Mouse (Mus musculus): ENCODE results near the gene Myo16. TPM values are rescaled to one million over a fixed set of nuclear protein-coding genes. Genes with fewer than 3 reads are reported as not detected.

The Myo16 gene
- polyA plus RNA-seq, 1 experiment = 0.02 TPM

- H3K79me3 ChIP-seq (ENCODE audit: low read depth) = no peaks in the 10 kb centered on the region
These were observed 210.1 kb downstream of the Myo16 start for GRCm38 (mm10) chr8:10363654-10364406.

GRCm38 (mm10) chr8:10366141-10366540, 212.4 kb downstream of the Myo16 start:
- Histone ChIP-seq H3K4me3 (ENCODE audit: insufficient read depth, poor library complexity, severe bottlenecking) (no peak overlapping the region), H3K79me3 (ENCODE audit: low read depth) (no peaks in the 10 kb centered on the region)

More at GRCm38 (mm10) chr8:10363654-10364406, 210.1 kb downstream of the Myo16 start:
- H3K27me3 ChIP-seq (ENCODE audit: control insufficient read depth, insufficient read depth, insufficient read length) = peaks cover 5% of the 10 kb centered on the region
- no peaks in the 10 kb centered on the region for H3K36me3 ChIP-seq (ENCODE audit: control insufficient read depth, insufficient read depth)
- no peak overlapping the region for H3K4me3 ChIP-seq (ENCODE audit: insufficient read depth, poor library complexity, severe bottlenecking)
- TF ChIP-seq MYOD1 (IDR thresholded peaks at IDR 0.05; ENCODE audit: control insufficient read depth, insufficient read length, low read depth) = no peak
- TF ChIP-seq FOSL1 (IDR thresholded peaks at IDR 0.05; ENCODE audit: insufficient read depth, low read length, poor library complexity, severe bottlenecking) = no peak
- TF ChIP-seq CTCF (IDR thresholded peaks at IDR 0.05; ENCODE audit: control insufficient read depth, insufficient read depth, insufficient read length) = no peak
- no peak for TF ChIP-seq MAX (IDR thresholded peaks at IDR 0.05)
- no peak for TF ChIP-seq CEBPB (IDR thresholded peaks at IDR 0.05; ENCODE audit: low read depth)
- no peak for TF ChIP-seq USF1 (IDR thresholded peaks at IDR 0.05; ENCODE audit: low read depth)
- no peak for TF ChIP-seq MYOG (IDR thresholded peaks at IDR 0.05; ENCODE audit: control insufficient read depth, extremely low read depth, insufficient read length)
- H3ac ChIP-seq (ENCODE audit: control insufficient read depth, insufficient read length, low read depth) = no peak overlapping the region
- H3K79me2 ChIP-seq (ENCODE audit: control insufficient read depth, insufficient read depth) = no peaks in the 10 kb centered on the region

GRCm38 (mm10) chr8:10372571-10372970, 218.9 kb downstream of the Myo16 start:
- H3K4me3 ChIP-seq (ENCODE audit: insufficient read depth, poor library complexity, severe bottlenecking) = no peak overlapping the region
- H3K79me3 ChIP-seq (ENCODE audit: low read depth) = no peaks in the 10 kb centered on the region
- no peaks in the 10 kb centered on the region for H3K79me2 ChIP-seq (ENCODE audit: control insufficient read depth, insufficient read depth)
- no peaks in the 10 kb centered on the region for H3K36me3 ChIP-seq (ENCODE audit: control insufficient read depth, insufficient read depth)
- no peak for TF ChIP-seq CEBPB (IDR thresholded peaks at IDR 0.05; ENCODE audit: low read depth)
- TF ChIP-seq MYOG (IDR thresholded peaks at IDR 0.05; ENCODE audit: control insufficient read depth, extremely low read depth, insufficient read length) = no peak
- H3ac ChIP-seq (ENCODE audit: control insufficient read depth, insufficient read length, low read depth) = no peak overlapping the region
- peaks cover 16% of the 10 kb centered on the region for H3K27me3 ChIP-seq (ENCODE audit: control insufficient read depth, insufficient read depth, insufficient read length)

More at GRCm38 (mm10) chr8:10366141-10366540, 212.4 kb downstream of the Myo16 start:
- Histone ChIP-seq H3ac (ENCODE audit: control insufficient read depth, insufficient read length, low read depth) (no peak overlapping the region), H3K27me3 (ENCODE audit: control insufficient read depth, insufficient read depth, insufficient read length) (peaks cover 18% of the 10 kb centered on the region), H3K79me2 (ENCODE audit: control insufficient read depth, insufficient read depth) (no peaks in the 10 kb centered on the region), H3K36me3 (ENCODE audit: control insufficient read depth, insufficient read depth) (no peaks in the 10 kb centered on the region)
- no peak for TF ChIP-seq USF1 (IDR thresholded peaks at IDR 0.05; ENCODE audit: low read depth)
- no peak for TF ChIP-seq MYOG (IDR thresholded peaks at IDR 0.05; ENCODE audit: control insufficient read depth, extremely low read depth, insufficient read length)
- TF ChIP-seq FOSL1 (IDR thresholded peaks at IDR 0.05; ENCODE audit: insufficient read depth, low read length, poor library complexity, severe bottlenecking) = no peak
- TF ChIP-seq MAX (IDR thresholded peaks at IDR 0.05) = no peak
- no peak for TF ChIP-seq CEBPB (IDR thresholded peaks at IDR 0.05; ENCODE audit: low read depth)
- TF ChIP-seq MYOD1 (IDR thresholded peaks at IDR 0.05; ENCODE audit: control insufficient read depth, insufficient read length, low read depth) = no peak
- TF ChIP-seq CTCF (IDR thresholded peaks at IDR 0.05; ENCODE audit: control insufficient read depth, insufficient read depth, insufficient read length) = no peak

GRCm38 (mm10) chr8:10387143-10387542, 233.4 kb downstream of the Myo16 start:
- peaks cover 8% of the 10 kb centered on the region for H3K27me3 ChIP-seq (ENCODE audit: control insufficient read depth, insufficient read depth, insufficient read length)

GRCm38 (mm10) chr8:10391096-10391683, 237.5 kb downstream of the Myo16 start:
- peaks cover 21% of the 10 kb centered on the region for H3K27me3 ChIP-seq (ENCODE audit: control insufficient read depth, insufficient read depth, insufficient read length)
- no peak overlapping the region for H3ac ChIP-seq (ENCODE audit: control insufficient read depth, insufficient read length, low read depth)
- no peak overlapping the region for H3K4me3 ChIP-seq (ENCODE audit: insufficient read depth, poor library complexity, severe bottlenecking)
- no peaks in the 10 kb centered on the region for H3K79me2 ChIP-seq (ENCODE audit: control insufficient read depth, insufficient read depth)
- no peak for TF ChIP-seq USF1 (IDR thresholded peaks at IDR 0.05; ENCODE audit: low read depth)
- TF ChIP-seq CEBPB (IDR thresholded peaks at IDR 0.05; ENCODE audit: low read depth) = no peak
- no peak for TF ChIP-seq MAX (IDR thresholded peaks at IDR 0.05)
- no peak for TF ChIP-seq MYOD1 (IDR thresholded peaks at IDR 0.05; ENCODE audit: control insufficient read depth, insufficient read length, low read depth)
- TF ChIP-seq FOSL1 (IDR thresholded peaks at IDR 0.05; ENCODE audit: insufficient read depth, low read length, poor library complexity, severe bottlenecking) = no peak
- H3K79me3 ChIP-seq (ENCODE audit: low read depth) = no peaks in the 10 kb centered on the region
- no peaks in the 10 kb centered on the region for H3K36me3 ChIP-seq (ENCODE audit: control insufficient read depth, insufficient read depth)

More at GRCm38 (mm10) chr8:10387143-10387542, 233.4 kb downstream of the Myo16 start:
- TF ChIP-seq FOSL1 (IDR thresholded peaks at IDR 0.05; ENCODE audit: insufficient read depth, low read length, poor library complexity, severe bottlenecking) (no peak), CTCF (IDR thresholded peaks at IDR 0.05; ENCODE audit: control insufficient read depth, insufficient read depth, insufficient read length) (no peak), MYOG (IDR thresholded peaks at IDR 0.05; ENCODE audit: control insufficient read depth, extremely low read depth, insufficient read length) (no peak), MAX (IDR thresholded peaks at IDR 0.05) (no peak), MYOD1 (IDR thresholded peaks at IDR 0.05; ENCODE audit: control insufficient read depth, insufficient read length, low read depth) (no peak), CEBPB (IDR thresholded peaks at IDR 0.05; ENCODE audit: low read depth) (no peak), USF1 (IDR thresholded peaks at IDR 0.05; ENCODE audit: low read depth) (no peak)
- H3ac ChIP-seq (ENCODE audit: control insufficient read depth, insufficient read length, low read depth) = no peak overlapping the region
- H3K79me3 ChIP-seq (ENCODE audit: low read depth) = no peaks in the 10 kb centered on the region
- no peaks in the 10 kb centered on the region for H3K79me2 ChIP-seq (ENCODE audit: control insufficient read depth, insufficient read depth)
- H3K36me3 ChIP-seq (ENCODE audit: control insufficient read depth, insufficient read depth) = no peaks in the 10 kb centered on the region
- H3K4me3 ChIP-seq (ENCODE audit: insufficient read depth, poor library complexity, severe bottlenecking) = no peak overlapping the region

Data from C2C12 (cell line).